Mouse (Mus musculus) embryo, embryonic 10.5 days (tissue): Measurements from ENCODE around the gene Pea15a.

Source experiments
- DNase-seq: peaks from one replicate; pipeline ENCODE4 v3.0.0-alpha.2; 2015; ENCODE audit warnings: low spot score

Gene Pea15a

GRCm38 (mm10) chr1:172204814-172205740 is 1.5 kb downstream of the Pea15a start:
- DNase-seq, result peak; percentile 58

- DNase-seq, result peak; percentile 41
Measured at GRCm38 (mm10) chr1:172204033-172204813, 2.4 kb downstream of the Pea15a start.

GRCm38 (mm10) chr1:172203566-172203965 is 3.0 kb downstream of the Pea15a start:
- peak; percentile 57 for DNase-seq

- DNase-seq, result peak; percentile 93
Measured at GRCm38 (mm10) chr1:172202894-172203522, 3.6 kb downstream of the Pea15a start.

GRCm38 (mm10) chr1:172201967-172202880 is 4.4 kb downstream of the Pea15a start:
- DNase-seq, result peak; percentile 72

GRCm38 (mm10) chr1:172200871-172201447 is 5.6 kb downstream of the Pea15a start:
- peak; percentile 87 for DNase-seq

- no peak for DNase-seq
Measured at GRCm38 (mm10) chr1:172200161-172200560, 6.4 kb downstream of the Pea15a start.

GRCm38 (mm10) chr1:172198996-172199395 is 7.6 kb downstream of the Pea15a start:
- DNase-seq, result no peak

- DNase-seq, result no peak
Measured at GRCm38 (mm10) chr1:172198316-172198715, 8.3 kb downstream of the Pea15a start.

- no peak for DNase-seq
Measured at GRCm38 (mm10) chr1:172197851-172198250, 8.8 kb downstream of the Pea15a start.

- DNase-seq, result no peak
Measured at GRCm38 (mm10) chr1:172197146-172197545, 9.5 kb downstream of the Pea15a start.

- DNase-seq, result no peak
Measured at GRCm38 (mm10) chr1:172194435-172194834, 12.2 kb downstream of the Pea15a start.

- no peak for DNase-seq
Measured at GRCm38 (mm10) chr1:172192217-172192616, 14.4 kb downstream of the Pea15a start.

- no peak for DNase-seq
Measured at GRCm38 (mm10) chr1:172191578-172191977, 15.0 kb downstream of the Pea15a start.

GRCm38 (mm10) chr1:172188891-172189290 is 17.7 kb downstream of the Pea15a start:
- peak; percentile 50 for DNase-seq

- DNase-seq, result no peak
Measured at GRCm38 (mm10) chr1:172186401-172187289, 20.0 kb downstream of the Pea15a start.

GRCm38 (mm10) chr1:172183915-172184314 is 22.7 kb downstream of the Pea15a start:
- DNase-seq, result no peak

GRCm38 (mm10) chr1:172183056-172183455 is 23.5 kb downstream of the Pea15a start:
- DNase-seq, result no peak

GRCm38 (mm10) chr1:172181777-172182176 is 24.8 kb downstream of the Pea15a start:
- no peak for DNase-seq

- DNase-seq, result no peak
Measured at GRCm38 (mm10) chr1:172180881-172181280, 25.7 kb downstream of the Pea15a start.
